Mouse (Mus musculus) kidney, adult 18-20 months (tissue): ENCODE results near the gene Rexo1.

Source experiments
- DNase-seq: peaks from one replicate; pipeline ENCODE4 v3.0.0; 2021

The Rexo1 gene

DNA sequence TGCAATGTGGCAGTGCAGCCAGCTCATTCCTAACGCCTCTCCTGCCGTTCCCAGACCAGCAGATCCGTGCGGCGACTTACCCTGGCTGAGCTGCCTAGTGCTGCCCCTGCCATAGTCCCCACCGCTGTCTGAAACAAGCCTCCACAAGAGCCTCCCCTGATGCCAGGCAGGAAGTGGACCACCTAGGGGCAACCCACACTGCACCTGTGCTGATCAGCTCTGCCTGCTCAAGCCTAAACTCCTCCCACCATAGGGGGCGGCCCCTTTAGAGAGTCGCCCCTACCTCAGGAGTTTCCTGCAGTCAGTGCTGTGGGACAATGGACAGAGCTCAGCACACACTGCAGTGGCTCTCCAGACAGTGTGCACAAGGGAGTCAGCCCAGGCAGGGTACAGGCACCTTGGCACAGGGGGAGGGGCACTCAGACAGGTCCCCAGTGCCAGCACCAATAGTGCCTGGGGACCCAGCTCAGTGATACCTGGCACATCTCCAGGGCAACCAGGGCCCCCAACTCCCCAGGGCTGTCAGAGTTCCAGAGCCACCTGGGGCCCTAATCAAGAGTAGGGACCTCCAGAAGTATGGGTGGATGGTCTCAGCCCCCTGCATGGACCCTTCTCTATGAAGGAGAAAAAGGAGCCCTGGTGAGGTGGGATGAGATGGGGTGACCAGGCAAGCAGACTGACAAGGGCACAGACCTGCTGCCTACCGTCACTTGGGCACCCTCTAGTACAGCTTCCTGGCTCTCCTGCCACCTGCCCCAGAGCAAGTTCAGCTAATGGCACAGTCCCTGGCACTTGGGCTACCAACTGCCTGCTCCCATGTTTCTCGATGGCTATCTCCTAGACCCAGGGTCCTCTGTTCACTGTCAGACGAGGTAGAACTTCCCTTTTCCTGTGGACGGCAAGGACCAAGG is 23.5 kb upstream of the Rexo1 start:
- no peak for DNase-seq

DNA sequence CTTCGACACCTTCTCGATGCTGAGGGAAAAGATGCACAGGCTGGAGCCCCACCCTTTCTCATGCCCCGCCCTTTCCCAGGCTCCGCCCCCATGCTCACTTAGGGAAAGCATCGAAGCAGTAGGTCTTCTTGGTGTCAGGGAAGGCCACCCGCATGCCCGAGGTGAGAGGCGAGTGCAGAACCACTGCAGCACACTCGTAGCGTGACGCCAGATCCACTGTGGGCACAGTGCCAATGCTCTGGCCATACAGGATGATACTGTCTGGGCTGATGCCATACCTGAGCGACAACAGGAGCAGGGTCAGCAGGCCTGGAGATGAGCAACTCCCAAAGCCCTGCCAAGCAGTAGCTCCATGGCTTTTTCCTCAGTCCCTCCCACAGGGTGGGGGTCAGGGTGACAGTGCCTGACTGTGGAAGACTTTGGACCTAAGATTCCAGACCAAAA is 22.7 kb upstream of the Rexo1 start:
- DNase-seq = peak; percentile 72

DNA sequence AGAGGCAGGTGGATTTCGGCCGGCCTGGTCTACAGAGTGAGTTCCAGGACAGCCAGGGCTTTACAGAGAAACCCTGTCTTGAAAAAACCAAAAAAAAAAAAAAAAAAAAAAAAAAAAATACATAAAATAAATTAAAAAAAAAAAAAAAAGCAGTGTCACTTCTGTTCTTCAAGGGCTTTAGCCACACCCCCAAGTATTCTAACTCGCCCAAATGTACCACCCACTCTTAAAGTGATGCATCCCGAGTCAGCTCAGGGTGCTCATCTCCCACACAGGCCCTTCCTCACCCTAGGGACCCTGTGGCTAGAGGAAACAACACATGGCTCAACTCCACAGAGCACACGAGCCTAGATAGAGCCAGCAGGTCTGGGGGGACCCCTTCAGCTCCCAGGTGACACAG is 21.7 kb upstream of the Rexo1 start:
- no peak for DNase-seq

DNA sequence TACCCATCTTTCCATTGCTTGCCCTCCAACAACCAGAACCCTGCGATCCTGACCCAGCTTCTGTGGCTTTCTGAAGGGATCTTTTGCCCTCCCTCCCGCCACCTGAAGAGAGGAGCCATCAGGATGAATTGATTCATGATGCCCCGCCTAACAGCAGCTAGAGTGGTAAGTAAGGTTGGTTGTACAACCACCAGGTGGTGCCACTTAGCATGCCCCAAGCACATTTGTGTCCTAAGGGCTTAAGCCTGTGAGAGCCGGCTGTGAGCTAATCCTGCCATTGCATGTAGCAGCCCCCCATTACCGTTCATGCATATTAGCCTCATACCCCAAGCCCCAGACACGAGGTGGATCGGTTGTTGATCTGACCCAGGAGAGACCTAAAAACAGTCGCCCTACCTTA is 17.6 kb upstream of the Rexo1 start:
- DNase-seq = peak; percentile 68

DNA sequence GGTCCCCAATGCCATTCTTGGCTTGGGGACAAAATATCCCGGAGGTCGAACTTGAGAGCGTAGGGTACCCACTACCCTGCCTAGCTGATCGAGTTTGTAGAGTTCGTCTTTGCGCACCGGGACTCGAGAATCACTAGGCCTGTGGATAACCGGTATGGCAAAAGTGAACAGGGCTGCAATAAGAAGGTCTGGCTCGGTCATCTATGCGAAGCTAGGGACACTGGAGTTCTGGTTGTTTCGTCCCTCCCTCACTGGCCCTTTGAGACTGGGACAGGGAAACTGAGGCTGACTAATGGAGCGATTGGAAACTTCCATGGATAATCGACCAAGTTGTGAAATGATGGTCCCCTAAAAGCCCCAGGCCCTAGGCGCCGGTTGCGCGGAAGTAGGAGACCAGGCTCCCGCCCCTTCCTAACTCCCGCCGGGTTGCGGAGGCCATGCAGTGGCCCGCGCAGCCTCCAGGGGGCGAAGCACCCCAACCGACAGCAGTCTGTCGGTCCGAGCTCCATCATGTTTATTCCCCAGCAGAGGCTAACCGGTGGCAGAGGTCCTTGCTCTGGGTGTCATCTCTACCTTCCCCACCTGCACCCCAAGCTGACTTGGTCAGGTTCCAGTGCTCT is 16.9 kb upstream of the Rexo1 start:
- peak; percentile 86 for DNase-seq

DNA sequence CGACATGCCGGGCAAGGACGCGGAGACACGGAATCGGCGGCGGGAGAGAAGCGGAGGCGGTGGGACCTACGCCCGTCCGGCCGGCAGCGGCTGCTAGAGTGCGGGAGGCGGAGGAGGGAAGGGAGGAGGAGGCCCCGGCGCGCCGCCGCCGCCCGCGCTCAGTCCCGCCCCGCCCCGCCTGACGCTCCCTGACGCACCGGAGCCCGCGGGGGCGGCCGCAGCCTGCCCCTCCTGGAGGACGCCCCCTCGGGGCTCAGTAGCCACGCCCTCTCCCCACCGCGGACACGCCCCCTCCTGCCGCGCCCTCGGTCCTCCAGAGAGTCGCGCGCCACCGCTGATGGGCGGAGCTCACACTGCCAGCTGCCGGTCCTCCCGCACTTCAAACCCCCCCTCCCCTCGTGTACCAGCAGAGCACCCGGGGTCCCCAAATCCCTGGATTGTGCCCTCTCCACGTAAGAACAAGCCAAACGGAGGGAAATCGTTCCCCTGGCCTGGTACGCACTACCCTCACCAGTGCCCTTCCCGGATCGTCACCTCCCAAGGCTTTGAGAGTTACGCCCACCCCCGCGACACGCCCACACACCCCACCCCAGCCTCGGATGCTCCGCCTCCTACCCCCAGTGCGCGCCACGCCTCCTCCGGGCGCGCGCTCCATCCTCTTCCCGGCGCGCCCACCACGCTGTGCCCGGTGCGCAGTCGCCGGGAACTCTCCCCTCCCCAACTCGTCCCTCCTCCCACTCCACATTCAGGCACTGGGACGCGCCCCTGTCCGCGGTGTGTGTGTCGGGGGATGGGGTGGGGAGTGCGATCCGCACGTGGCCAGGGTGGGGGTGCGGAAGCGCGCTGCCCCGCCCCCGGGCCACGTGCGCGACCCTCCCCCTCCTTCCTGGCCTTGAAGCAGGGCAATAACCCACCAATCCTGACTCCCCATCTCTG is 16.1 kb upstream of the Rexo1 start, which contains the start of gene Klf16:
Gene Klf16 (minus strand): TSS at position 127 of the 936 bp plus-strand sequence.
- peak; percentile 99 for DNase-seq

DNA sequence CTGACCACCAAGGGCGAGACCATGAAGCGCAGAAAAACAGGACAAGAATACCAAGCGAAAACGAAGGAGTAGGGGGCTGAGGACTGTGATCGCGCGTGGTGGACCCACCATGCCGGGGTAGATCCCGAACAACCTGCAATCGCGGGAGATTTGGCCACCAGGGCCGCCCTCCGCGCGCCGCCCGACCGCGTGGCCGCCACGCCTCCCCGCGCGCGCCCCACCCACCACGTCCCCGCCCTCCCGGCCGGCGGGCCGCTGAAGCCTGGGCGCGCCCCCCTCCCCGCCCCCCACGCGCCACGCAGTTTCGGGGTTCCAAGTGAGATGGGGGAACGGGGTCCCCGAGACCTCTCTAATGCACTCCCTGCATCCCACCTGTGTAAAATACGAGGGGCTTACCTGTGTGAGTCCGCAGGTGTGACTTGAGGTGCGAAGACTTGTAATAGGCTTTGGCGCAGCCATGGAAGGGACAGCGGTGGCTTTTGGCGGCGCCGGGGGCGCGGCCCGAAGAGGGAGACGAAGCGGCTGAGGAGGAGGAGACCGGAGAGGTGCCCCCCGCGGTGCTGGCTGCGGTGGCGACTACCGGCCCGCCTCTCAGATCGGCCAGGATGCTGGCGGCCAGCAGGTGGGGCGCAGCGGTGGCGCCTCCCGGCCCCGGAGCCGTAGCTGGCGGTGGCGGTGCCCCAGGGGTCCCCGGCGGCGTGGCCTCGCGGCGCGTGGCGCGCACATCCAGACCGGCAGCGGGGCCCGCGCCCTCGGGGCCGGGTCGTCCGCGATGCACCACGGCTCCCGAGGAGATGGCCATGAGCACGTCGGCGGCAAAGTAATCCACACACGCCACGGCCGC is 15.2 kb upstream of the Rexo1 start:
- DNase-seq = peak; percentile 66

DNA sequence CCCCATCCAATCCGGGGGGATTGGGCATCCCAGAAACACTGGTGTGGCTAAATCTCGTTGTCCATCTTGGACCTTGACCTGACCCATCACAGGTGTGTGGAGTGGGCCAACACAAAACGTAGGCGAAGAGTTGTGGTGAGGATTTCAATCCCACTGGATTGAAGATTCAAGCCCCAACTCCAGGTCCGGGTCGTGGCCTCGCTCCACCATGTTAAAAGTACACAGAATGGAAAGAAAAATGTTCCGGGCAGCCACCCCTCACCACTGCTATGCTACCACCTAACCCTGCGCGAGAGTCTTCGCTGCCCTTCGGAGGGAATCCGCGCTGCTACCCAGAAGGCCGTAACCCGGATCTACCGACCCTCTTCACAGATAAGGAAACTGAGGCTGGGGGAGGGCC is 14.6 kb upstream of the Rexo1 start:
- no peak for DNase-seq

DNA sequence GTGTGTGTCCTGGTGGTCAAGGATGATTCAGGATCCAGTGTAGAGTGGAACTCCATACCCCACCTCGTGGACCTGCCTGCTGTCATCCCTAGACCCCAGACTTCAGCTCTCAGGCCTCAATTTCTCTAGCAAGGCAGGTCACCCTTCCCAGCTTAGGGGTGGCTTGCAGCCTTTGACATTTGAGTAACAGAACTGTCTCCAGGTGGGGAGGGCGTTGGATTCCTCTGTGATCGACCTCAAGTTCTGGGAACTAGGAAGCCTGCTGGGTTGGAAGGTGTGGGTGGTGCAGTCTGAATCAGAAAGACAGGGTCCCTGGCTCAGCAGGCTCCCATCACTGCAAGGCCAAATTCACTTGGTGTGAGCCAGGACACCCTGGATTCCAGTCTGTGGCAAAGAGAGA is 13.5 kb upstream of the Rexo1 start:
- DNase-seq = no peak

DNA sequence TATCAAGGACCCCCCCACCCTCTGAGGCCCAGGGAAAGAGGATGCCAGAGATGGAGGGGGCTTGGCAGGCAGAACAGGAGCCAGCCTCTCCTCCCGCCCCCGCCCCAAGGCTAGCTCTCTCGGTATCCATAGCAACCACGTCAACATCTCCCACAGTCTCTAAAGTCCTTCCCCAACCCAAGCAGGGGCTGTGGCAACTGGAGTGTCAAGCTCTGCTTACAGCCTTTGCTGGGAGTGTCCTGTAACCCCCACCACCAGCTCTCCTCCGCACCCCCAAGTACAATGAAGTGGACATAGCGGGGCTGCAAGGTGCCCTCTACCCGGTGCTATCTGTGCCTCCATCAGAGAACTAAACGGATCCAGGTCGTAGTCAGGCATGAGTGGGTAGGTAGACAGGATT is 12.6 kb upstream of the Rexo1 start:
- DNase-seq = no peak

DNA sequence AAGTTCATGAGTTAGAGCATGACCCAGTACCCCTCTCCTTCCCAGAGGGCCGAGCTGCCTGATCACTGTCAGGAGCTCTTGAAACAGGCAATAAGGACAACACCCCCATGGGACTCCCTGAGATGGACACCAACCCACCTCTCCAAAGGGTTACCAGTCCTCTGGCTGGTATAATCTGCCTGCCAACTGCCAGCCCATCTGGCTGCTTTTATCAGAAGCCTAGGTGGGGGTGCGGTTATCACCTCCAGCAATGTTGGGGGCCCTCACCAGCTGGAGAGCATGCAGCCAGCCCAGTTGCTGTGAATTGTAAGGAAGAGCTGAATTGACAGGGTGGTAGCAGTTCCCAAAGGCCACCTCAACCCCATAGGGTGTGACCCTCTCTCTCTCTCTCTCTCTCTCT is 11.1 kb upstream of the Rexo1 start:
- no peak for DNase-seq

DNA sequence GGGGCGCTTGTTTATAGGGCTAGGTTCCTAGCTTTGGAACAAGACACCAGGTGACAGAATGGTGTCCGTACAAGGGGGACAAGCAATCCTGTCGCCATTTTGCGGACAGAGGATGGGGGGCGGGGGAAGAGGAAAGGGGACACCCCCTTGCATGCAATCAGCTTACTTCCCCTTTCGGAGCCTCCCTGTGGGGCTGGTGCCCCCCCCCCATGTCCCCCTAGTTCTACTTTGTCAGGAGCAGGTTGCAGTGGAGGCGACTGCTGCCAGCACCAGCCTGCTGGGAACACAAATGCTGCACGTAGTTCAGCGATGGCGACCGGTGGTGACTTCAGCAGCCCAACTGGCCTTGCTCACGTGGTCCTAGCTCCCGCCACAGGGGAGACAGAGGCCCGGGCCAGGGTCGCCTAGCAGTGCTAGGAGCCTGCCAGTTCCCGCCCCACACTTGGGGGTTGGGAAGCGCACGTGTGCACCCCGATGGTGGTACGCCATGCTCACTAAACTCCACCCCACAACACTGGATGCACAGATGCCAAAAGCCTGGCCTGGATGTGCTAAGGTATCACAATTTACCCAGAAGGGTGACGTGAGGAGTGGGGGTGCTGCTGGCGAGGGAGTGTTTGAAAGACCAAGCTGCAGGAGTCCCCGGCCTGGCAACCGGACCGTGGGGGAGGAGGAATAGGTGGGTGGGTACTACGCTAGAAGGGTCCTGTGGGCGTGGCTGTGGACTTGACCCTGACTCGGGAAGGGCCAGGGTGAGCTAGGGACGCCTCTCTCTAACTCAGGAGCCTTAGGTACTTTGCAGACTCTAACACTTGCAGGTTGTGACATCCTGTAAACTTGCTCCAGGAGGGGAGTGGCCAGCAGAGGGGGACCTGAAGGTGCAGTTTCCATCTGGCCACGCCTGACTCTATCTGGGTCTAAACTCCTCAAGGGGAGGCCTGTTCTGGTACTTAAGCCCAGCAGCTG is 9.8 kb upstream of the Rexo1 start:
- DNase-seq = no peak

DNA sequence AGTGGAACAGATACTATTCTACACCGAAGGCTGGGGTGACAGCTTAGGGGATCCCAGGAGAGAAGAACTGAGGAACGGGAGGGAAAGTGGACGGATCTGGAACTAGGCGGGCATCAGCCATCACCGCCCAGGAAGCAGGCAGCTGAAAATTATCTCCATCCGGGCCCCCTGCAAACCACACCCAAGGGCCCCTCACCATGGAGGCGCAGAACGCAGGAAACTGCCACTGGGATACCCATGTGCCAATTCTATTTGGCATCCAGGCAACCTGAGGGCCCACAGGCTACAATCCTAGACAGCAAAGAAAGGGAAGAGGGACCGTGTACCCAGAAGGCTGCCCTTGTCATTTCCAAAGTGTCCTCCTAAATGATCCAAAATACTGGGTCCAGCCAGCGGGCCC is 9.1 kb upstream of the Rexo1 start:
- DNase-seq = no peak

DNA sequence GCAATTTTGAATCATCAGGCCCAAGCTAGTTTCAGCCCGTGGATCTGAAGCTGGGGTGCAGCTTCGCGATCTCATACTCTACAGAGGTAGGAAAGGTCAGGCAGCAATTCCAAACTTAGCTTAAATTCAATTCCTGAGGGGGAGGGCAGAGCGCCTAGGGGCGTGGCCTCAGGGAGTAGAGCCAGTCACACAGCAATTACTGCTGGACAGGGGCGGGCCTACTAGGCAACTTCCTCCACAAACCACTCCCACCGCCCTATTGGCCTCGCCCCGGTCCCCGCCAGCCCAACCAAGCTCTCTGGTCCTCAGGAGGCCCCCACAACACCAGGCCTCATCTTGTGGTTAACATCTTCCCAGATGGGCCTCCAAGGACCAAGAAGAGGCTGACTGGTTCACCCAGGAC is 8.3 kb upstream of the Rexo1 start:
- peak; percentile 64 for DNase-seq

DNA sequence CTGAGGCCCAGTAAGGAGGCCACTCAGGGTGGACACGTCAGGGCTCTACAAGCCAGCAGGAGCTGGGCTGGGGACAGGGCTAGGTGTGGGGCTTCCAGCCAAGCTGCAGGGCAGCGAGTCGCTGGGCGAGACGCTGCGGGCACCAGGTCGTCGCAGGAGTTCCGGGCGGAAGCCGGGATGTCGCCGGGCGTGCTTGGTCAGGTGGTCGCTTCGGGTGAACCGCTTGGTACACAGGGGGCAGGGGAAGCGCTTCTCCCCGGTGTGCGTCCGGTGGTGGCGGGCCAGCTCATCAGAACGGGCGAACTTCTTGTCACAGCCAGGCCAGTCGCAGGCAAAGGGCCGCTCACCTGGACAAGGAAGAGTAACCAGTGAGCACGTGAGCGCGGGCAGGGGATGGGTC is 7.5 kb upstream of the Rexo1 start:
- DNase-seq = no peak

DNA sequence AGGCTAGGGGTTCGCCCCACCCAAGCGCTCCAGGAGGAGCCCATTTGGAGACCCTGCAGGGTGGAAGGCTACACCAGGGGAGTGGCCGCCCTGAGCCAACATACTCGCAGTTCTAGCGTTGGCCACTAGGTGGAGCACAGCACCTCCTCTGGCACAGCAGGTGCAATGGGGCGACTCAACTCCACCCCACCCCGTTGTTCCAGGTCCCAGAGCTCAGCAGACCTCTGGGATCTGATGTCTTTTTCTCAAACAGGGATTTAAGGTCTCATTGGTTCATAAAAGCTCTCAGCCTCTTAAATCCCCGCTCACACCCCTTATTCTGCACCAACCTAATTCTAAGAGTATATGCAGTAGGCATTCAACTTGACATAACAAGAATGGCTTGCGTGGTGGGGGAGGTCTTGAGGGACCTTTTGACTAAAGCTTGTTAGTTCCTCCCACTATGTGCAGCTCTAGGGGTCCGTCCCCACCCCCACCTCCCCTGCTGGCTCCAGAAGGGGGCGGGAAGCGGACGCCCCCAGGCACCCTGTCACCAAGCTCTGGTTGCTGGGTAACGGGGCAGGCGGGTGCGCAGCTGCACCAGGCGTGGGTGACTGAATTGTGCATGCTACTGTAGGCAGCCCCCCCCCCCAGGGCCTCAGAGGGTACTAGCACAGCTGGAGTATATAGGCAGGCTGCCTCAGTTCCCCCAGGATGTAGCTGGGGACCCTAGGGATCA is 5.2 kb upstream of the Rexo1 start:
- DNase-seq = peak; percentile 89

DNA sequence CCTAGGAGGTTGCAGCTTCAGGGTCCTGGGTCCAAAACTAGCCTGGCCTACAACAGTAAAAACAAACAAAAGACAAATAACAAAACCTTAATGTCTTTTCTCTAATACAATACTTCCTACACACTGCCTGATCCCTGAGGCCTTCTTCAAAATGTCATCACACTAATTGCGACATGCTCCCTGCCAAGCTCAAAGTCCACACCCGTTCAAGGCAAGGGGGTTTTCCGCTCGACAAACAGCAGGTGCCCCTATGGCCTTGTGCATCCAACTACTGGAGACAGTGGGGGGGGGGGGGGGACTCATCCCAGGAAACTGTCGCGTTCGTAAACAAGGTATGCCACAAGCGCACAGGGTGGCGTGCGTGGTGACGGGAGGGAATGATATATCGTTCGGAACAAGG is 739 bp downstream of the Rexo1 start:
- no peak for DNase-seq

DNA sequence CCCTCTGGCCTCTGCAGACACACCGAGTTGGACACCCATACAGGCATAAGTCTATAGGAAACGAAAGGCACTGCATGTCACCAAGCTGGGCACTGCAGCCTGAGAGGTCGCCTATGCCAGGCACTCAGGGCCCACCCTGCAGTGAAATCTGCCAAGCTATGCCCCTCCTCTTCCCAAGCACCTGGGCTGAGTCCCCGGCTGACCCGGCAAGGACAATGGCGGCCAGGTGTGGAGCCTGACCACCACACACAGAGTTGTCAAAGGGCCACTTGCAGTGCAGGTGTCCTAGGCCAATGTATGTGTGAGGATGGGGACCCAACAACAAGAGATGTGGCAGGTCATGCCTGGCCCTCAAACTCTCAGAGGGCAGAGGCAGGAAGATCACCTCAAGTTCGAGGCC is 1.9 kb downstream of the Rexo1 start:
- DNase-seq = no peak

DNA sequence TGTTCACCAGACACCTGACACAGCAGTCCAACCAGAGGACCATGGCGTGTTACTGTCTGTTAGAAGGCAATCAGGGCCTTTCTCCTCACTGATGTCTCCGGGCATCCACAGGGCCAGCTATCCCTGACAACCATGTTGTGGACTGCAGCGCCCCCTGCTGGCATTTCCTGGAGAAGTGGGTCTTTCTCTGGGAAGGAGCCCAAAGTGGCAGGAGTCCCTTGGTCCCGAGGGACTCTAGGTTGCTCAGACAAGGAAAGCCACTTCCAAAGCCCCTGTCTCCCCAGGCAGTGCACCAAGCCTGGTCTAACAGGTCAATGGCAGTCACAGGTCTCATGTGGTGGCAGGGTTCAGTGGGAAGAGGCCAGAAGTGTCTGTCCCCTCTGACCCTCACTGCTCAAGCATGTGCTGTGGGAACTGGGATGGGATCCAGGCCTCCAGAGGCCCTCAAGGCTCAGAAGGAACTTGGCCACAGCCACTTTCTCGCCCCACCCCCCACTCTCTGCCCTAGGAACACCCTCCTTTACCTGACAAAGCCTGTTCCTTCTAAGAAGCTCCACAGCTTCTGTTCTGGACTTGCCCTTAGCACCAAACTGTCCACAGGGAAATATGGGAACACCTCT is 3.9 kb downstream of the Rexo1 start:
- peak; percentile 89 for DNase-seq

DNA sequence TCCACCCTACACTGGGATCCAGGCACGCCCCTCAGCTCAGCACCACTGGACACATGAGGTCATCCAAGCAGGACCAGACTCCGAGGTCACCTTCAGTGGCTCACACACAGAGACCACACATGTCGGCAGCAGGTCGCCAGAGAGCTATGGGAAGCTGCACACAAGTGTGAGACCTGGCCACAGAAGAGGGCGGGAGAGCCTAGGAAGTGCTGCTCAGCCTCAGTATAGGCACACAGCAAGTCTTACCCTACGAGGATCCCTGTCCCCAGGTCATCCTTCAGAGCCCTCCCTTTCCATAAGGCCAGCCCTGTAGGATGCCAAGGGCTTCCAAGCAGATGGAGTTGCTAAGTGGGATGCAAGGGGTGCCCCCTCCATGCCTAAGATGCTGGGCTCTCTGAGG is 7.4 kb downstream of the Rexo1 start:
- no peak for DNase-seq
